Mouse (Mus musculus): ENCODE measurements around the gene Actg1.

Actg1 gene

DNA sequence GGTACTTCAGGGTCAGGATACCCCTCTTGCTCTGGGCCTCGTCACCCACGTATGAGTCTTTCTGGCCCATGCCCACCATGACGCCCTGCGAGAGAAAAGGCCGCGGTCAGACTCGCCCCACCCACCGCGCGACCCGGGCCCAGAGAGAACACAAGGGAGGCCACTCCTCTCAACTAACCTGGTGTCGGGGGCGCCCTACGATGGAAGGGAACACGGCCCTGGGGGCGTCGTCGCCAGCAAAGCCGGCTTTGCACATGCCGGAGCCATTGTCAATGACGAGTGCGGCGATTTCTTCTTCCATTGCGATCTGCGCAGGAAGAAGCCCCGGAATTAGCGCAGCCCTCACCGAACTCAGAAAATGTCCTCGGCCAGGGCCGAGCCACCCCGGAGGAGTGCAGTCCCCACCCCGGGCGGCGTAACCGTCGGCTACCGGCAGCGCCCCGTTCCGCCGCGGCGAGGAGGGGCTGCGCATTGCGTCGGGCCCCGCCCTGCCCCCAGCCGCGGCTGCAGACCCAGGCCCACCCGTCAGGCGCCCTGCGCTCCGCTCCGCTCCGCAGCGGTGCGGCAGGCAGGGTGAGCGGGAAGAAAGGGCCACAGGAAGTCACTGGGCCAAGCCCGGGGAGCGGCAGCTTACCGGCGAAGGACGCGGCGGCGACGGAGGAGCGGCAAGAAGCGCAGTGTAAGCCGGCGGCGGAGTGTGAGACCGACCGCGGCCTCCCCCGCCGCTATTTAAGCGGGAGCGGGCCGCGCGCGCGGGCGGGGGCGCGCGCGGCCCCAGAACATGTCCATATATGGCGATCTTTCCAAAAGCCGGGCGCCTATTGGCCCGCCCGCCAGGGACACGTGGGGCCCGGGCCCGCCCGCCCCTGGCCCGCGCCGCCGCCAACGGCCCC is at the start of gene Actg1:
Actg1 (minus strand) TSS at position 752 of the 893 bp plus-strand sequence.
- peak; percentile 73 to 83 for DNase-seq (ENCODE audit: low spot score in 2 of 2)

DNA sequence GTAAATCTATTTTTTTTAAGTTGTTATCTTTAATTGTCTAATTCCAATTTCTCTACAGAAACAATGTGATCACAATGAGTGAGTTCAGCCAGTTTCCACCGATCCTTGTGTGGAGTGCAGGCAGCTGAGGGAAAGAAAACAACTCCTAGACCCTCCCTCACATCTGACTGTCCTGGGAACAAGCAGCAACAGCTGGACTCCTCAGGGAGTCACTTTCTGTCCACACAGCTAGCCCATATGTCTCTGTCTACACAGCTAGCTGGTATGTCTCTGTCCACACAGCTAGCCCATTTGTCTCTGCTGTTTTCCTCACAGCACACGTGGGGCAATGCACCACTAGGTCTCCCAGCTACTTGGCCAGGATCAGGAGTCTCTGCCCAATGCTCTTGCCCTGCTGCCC is 49.3 kb upstream of the Actg1 start:
- DNase-seq (ENCODE audit: low spot score in 2 of 2), result no peak

DNA sequence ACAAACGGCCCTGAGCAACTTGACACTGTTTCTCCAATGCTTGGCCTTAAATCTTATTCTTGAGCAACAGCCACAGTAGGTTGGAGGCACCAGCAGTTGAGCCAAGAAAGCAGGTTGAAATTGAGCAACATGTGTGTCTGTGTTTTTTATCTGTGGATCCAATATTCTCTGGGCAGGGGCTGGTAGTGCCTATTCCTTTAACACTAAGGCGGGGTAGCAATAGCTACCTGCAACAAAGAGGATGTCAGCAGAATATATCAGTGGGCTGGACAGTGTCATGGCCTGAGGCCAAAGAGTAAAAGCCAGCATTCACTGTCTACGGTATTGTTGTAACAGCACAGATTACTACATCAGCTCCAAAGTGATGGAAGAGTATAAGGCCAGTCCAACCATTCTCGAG is 47.3 kb upstream of the Actg1 start:
- no peak for DNase-seq (ENCODE audit: low spot score in 2 of 2)

DNA sequence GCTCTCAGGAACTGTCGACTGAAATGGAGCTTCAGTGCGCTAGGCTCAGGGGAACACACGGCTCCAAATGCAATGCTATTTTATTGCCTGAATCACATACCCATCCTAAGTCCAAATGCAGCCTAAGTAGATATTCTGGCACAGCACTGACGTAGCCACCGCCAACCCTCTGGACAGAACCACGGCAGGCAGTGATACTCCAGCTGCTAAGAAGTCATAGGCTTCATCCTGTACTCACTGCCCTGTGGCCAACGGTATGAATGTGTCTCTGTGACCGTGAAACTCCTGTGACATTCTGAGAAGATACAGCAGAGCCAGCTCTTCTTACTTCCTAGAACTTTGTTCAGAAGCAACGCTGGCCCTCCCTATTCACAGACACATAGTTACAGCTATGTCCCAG is 40.2 kb upstream of the Actg1 start:
- DNase-seq (ENCODE audit: low spot score in 2 of 2), result no peak

DNA sequence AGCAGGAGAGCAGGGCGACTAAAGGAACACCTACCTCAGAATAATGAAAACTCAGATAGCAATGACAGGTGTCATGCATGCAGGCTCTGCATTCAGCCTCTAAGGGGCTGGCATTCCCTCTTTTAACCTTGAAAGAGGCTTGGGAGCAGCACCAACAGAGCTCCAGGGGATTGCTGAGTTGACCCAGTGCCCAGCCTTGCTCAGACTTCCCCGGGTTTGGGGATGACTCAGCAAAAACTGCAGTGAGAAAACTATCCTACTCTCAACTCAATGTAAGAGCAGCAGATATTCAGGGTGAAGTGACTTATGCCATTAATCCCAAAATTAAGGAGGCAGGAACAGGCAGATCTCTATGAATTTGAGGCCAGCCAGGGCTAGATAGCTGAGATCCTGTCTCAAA is 38.8 kb upstream of the Actg1 start:
- DNase-seq (ENCODE audit: low spot score in 2 of 2), result no peak

DNA sequence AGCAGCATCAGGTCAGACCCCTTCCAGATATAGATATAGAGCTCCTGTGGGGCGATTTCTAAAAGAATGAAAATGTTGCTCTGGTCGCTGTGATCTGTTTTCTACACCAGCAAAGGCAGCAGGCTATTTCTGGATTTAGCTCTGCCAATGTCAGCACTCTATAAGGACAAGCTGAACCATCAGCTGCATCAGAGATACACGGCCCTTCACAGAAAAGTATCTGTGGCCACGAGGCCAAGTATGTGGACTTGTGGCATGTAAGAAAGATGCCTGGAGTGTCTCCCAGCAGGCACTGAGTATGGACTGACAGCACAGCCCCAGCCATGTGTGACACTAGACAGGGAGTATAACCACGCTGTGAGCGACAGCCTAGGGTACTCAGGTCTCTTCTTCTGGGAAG is 38.3 kb upstream of the Actg1 start:
- no peak for DNase-seq (ENCODE audit: low spot score in 2 of 2)

DNA sequence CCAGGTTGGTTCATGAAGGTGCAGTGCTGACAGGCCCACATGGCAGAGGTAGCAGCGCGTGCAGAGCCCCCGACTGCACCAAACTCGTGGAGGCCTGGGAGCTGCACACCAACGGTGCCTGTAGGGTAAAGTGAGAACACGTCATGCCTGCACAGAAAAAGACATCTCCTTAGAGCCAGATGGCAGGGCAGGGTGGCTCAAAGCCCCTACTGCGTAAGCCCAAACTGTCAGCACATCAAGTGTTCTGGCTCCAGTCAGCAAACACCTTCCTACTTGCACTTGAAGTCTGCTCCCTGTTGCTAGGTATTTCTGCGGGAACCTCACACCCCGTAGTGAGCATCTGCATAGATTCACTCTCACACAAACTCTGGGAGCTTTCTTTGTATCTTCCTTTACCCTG is 34.2 kb upstream of the Actg1 start:
- DNase-seq (ENCODE audit: low spot score in 2 of 2), result no peak

DNA sequence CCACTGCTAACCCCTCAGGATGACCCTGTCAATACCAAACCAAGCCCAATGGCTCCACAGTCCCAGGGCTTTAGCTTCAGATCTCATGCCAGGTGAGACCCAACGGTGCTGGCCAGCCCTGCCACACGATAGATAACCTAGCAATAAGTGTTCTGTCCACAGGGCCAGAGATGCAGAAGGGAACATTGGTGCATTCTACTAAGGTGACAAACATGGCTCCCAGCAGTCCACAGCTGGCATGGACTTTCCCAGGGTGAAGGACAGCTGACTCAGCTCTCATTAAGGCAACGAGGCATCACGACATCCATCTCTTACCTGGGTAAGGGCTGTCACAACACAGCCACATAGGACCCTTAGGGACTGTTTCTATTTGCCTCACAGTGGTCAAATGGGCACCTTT is 32.8 kb upstream of the Actg1 start:
- no peak for DNase-seq (ENCODE audit: low spot score in 2 of 2)

DNA sequence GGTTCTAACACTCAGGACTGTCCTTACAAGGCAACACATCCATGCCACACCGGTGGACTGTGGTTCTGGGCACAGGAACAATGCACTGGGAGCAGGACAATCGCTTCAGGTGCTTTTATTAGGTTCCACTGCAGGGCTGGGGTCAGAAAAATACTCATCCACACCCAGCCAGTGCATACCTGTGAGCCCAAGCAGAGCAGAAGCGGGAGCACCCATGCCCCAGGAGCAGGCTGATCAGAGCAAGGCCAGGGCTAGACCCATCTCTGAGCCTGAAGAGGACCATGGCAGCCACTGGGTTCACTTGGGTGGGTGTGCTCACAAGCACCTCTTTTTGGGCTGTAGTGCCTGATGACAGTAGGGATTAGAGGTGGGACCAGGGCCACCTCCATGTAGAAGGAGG is 31.9 kb upstream of the Actg1 start:
- DNase-seq (ENCODE audit: low spot score in 2 of 2), result no peak

DNA sequence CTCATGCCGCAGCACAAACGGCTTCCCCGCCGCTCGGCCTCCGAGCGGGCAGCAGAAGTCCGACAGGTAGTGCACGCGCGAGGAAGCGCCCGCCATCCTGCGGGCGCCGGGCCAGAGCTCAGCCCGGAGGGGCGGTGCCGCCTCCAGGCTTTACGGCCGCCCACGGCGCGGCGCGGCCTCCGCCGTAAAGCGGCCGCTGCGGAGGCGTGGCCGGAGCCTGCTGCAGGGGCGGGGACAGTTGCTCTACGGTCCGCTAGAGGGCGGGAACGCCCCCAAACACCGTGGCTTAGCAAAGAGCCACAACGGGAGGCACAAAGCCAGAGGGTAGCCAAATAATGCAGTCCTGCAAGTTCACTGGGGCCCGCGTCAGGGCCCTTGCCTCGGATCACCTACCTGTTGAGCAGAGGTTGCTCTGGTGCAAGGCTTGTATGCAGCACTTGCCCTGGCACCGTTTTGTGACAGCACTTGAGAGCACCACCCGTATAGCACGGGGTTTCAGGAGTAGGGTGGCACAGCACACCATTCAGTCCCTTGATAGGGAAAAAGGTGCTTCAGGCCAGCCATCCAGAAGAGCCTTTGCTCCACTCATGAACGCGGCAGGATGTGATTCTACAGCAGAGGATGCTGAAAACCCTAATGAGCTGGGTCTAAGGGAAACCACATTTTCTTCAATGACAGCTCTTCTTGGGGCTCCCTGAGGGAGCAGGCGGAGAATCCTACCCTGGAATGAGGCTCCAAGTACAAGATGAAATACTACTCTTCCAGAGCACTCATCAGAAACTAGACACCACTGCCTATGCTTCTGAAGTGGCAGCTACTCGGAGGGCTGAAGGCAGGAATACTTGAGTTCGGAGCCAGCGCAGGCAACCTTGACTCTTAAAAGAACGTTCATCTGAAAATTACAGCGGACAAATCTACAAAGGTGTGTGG is 30.5 kb upstream of the Actg1 start, which contains the start of gene Faap100:
Faap100 (minus strand) TSS at position 154 of the 930 bp plus-strand sequence.
- DNase-seq (ENCODE audit: low spot score in 2 of 2), result peak; percentile 84 to 91

DNA sequence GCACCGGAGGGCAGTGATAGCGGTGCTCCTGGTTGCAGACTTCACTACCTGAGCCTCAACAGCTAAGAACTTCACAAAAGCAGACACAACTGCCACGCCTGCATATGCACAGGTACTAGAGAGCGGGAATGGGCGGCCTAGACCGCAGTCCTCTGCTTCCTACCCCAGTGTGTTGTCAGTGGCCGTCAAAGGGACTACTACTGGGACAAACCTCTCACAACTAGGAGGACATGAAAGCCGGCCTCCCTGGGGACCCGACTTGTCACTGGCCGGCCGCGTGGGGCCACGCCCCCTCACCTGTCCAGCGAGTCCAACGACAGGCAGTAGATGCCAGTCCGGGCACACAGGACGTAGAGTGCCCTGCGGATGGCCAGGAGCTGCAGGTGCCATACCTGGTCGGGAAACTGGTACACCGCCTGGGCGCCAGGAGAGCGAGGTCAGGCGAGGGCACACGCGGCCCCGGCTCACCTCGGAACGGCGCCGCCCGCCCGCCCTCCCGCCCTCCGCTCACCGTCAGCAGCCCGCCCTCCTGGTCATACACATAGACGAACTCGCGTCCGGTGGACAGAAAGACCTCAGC is 29.8 kb upstream of the Actg1 start:
- peak; percentile 46 to 63 for DNase-seq (ENCODE audit: low spot score in 2 of 2)

DNA sequence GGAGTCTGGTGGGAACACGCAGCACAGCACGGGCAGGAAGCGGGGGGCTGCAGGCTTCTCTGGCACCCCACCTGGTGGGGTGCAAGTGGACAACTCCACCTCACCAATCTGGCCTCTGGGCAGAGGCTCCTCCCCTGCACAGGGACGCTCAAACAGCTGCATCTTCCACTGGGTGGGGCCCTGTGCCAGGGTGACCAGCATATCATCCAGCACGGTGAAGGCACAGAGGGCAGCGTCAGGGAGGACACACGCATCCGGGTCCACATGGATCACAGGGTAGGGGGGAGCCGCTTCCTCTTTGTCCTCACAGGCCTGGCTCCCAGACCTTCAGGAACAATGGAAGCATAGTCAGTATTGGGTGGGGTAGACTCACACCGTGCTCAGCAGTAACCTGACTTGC is 29.0 kb upstream of the Actg1 start:
- no peak for DNase-seq (ENCODE audit: low spot score in 2 of 2)

DNA sequence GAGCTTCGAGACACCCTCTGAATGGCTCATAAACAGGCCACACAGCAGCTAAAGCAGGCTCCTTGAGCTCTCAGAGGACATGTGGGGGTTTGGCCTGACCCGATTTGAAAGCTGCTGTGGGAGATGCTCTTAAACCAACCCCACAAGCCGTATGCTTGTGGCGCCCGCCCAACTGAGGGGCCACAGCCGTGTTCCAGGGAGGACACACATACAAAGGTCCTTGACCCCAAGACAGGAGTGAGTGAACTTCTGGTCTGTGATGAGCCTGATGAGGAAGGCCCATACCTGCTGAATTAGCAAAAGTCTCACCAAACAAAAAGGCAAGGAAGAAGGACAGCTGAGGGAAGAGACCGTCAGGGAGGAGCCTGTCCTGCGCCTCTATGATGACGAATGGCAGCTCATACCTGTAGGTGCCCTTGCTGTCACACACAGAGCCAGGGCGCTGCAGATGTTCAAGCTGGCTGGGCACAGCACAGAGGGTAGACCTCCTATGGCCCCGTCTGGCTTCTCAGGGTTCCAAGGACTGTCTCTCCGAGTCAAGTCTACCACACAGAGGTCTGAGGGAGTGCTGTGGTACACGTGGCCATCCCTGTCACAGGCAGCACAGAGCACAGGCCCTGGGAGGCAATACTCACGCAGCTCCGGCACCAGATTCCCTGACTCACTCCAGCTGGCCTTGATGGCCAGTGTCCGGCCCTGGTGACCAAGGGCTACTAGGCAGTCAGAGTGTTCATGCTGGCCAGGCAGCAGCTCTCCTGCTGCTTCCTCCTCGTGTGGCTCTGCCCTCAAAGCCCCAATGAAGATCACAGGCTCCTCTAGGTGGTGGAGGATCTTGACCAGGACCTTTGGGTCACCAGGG is 28.2 kb upstream of the Actg1 start:
- DNase-seq (ENCODE audit: low spot score in 2 of 2), result no peak

DNA sequence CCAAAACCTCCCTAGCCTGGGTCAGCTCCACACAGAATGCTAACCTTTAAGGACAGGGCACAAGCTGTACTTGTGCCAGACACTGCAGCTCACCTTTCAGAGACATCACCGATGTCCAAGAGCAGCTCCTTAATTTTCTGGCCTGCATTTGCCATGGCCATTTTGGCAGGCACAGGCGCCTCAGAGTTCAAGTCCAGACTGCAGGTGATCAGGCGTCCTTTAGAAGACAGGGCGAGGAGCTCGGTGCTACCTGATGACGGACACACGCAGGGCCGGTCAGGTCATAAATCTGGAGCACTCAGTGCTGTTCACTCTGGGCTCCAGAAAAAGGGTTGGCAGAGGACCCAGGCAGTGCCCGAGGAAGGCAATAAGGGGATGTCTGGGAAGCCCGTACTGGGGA is 27.0 kb upstream of the Actg1 start:
- no peak for DNase-seq (ENCODE audit: low spot score in 2 of 2)

DNA sequence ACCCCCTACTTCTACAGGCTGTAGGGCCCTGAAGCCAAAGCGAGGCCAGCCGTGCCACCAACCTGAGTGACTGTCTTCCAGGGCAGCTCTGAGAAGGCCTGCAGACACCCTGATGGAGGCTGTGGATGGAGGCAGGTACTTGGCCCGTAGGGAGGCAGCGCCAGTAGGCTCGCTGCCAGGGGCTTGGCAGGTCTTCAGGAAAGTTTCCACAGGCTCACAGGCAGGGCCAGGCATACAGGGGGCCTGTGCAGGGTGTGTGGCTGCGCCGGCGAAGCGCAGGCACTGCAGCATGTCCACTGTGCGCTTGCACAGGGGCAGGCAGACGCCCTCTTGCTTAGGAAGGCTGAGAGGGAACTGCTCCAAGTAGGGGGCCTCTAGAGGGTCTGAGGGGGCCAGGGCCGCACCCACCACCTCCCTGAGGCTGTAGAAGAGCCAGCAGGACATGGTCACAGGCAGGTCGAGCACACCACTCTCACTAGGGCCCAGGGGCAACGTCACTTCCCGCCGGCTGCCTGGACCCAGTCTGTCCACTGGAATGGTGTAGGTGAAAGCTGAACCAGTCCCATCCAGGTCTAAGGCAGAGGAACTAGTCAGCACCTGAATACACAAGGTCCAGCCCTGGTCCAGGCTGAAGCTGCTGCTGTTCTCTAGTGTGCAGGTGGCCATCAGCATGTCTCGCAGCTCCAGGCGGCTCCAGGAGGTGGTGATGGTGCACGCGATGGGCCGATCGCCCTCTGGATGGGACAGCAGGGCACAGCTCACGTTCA is 25.7 kb upstream of the Actg1 start:
- peak in 1 of 2 experiments; percentile 65 for DNase-seq (ENCODE audit: low spot score in 2 of 2)

DNA sequence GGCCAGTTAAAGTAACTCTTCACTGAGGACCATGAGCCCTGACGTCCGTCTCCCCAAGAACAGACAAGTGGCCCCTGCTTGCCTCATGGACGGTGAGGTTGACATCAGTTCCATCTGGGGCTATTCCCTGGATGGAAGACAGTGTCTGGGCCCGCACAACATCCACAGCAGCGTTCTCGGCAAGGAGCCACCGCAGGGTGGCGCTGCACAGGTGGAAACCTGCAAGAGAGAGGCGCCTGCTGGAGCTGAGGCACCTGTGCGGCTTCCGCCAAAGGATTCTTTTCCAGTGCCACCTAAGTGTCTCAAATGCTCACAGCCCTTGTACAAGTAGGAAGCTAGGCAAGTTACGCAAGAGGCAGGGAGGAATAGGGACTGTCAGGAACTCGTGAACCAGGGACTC is 24.7 kb upstream of the Actg1 start:
- no peak for DNase-seq (ENCODE audit: low spot score in 2 of 2)

DNA sequence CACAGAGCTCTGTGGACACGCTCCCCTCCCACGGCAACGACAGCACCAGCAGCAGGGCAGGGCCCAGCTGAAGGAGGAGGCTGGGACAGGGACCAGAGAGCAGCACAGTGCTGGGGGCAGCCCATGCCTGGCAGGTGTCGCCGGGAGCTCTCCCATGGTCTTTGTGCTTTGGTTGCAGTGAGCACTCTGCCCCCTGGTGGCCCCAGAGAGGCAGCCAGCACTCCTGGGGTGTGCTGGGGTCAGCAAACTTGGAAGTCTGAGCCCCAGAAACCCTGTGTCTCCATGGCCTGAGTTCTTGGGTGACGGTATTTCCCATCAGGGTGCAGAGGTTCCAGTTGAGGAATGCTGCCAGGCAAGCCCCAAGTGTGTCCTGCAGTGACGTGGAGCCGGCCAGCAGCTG is 21.3 kb upstream of the Actg1 start:
- peak; percentile 35 to 64 for DNase-seq (ENCODE audit: low spot score in 2 of 2)

DNA sequence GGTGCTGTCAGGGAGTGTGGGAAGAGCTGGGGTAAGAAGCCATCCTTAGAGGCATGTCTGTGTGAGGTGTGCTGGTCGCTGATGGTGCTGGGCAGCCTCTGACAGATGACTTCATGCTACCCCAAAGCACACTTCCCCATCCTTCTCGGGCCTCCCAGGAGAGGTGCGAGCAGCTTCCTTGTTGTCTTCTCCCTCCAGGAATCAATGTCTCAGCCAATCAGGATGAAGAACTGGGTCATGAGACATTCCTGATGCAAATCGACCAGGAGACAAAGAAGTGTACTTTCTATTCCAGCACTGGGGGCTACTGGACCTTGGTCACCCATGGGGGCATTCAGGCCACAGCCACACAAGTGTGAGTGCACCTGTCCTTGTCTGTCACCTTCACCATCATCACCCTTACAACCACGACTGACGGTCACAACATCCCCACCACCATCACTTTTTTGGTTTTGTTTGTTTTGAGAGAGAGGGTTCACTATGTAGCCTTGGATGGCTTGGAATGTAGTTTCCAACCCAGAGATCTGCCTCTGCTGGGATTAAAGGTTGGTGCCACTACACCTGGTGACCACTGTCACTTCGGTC is 18.2 kb upstream of the Actg1 start:
- no peak for DNase-seq (ENCODE audit: low spot score in 2 of 2)

DNA sequence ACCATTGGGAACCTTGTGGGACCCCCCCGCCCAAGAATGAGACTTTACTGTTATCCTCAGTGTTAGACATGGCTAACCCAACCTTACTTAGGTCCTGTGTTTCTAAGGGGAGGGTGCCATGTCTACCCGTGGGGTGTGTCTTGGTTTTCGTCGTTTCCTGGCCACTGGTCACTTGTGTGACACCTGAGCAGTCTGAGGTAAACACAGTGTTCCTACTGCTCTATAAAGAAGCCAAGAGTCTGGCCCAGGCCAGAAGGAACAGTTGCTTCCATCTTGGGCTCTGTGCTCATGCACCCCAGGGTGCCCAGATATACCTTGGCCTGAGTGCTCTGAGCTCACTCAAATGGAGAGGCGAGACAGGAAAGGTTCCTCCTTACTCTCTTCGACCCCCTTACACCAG is 14.5 kb upstream of the Actg1 start:
- no peak for DNase-seq (ENCODE audit: low spot score in 2 of 2)

DNA sequence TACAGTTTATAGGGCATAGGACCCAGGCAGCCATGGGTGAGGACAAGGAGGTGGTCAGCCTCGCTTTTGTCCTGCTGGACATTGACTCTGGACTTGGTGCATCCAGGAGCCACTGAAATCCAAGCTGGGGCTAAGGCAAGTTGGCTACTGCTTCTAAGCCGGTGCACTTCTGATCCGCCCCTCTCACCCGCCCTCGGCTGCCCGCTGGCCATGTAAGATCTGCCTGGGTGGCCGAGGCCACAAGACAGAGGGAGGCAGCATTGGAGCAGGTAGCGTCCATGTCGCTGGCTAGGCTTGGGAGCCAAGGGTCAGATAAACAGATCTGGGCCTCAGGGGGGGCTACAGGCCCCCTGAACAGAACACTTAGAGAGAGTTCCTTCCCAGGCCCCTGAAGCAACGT is 13.0 kb upstream of the Actg1 start, which contains the start of gene Fscn2:
Fscn2 (plus strand) TSS at position 240 of the 400 bp plus-strand sequence.
- DNase-seq (ENCODE audit: low spot score in 2 of 2), result no peak
